Mouse (Mus musculus) C2C12 (cell line): ENCODE results near the gene Vmn2r83. TPM values are rescaled to one million over a fixed set of nuclear protein-coding genes. Genes with fewer than 3 reads are reported as not detected.

Source experiments
- H3K27me3 ChIP-seq: one replicate; pipeline ENCODE4 v1.6.1; 2011; ENCODE audit not compliant: control insufficient read depth, insufficient read depth, insufficient read length
- H3K36me3 ChIP-seq: one replicate; pipeline ENCODE4 v1.6.1; 2011; ENCODE audit not compliant: control insufficient read depth, insufficient read depth
- H3K4me3 ChIP-seq: one replicate; pipeline ENCODE4 v1.5.1; 2011; ENCODE audit warnings: mild to moderate bottlenecking, control low read depth; ENCODE audit not compliant: poor library complexity, insufficient read depth, severe bottlenecking
- H3K79me2 ChIP-seq: one replicate; pipeline ENCODE4 v1.6.1; 2011; ENCODE audit not compliant: control insufficient read depth, insufficient read depth
- H3K79me3 ChIP-seq: one replicate; pipeline ENCODE4 v1.6.1; 2011; ENCODE audit warnings: low read depth, control low read depth
- H3ac ChIP-seq: one replicate; pipeline ENCODE3; 2011; ENCODE audit warnings: low read depth; ENCODE audit not compliant: control insufficient read depth, insufficient read length
- CEBPB ChIP-seq: IDR thresholded peaks from one replicate; pipeline ENCODE4 v1.6.1; 2011; ENCODE audit warnings: low read depth, mild to moderate bottlenecking, control low read depth, moderate library complexity
- CTCF ChIP-seq: IDR thresholded peaks from one replicate; pipeline ENCODE4 v1.5.1; 2011; ENCODE audit not compliant: control insufficient read depth, insufficient read depth, insufficient read length
- FOSL1 ChIP-seq: IDR thresholded peaks from one replicate; pipeline ENCODE4 v1.8.0; 2011; ENCODE audit warnings: mild to moderate bottlenecking, low read length; ENCODE audit not compliant: poor library complexity, insufficient read depth, severe bottlenecking
- MAX ChIP-seq: IDR thresholded peaks from one replicate; pipeline ENCODE4 v1.6.1; 2011; ENCODE audit warnings: mild to moderate bottlenecking, control low read depth
- MYOD1 ChIP-seq: IDR thresholded peaks from one replicate; pipeline ENCODE4 v1.6.1; 2011; ENCODE audit warnings: low read depth; ENCODE audit not compliant: control insufficient read depth, insufficient read length
- MYOG ChIP-seq: IDR thresholded peaks from one replicate; pipeline ENCODE4 v1.6.1; 2011; ENCODE audit not compliant: control insufficient read depth, insufficient read length; ENCODE audit errors: extremely low read depth
- USF1 ChIP-seq: IDR thresholded peaks from one replicate; pipeline ENCODE4 v1.6.1; 2011; ENCODE audit warnings: low read depth, mild to moderate bottlenecking, control low read depth, moderate library complexity
- polyA plus RNA-seq: library from polyadenylated mRNA; unstranded; fragments of >200 nt; fragmentation: generic; extraction: Trizol; gene quantifications from one replicate; pipeline ENCODE4 v1.2.1, GENCODE M21; 2012; ENCODE audit warnings: missing spikeins

Gene Vmn2r83
- polyA plus RNA-seq, 1 experiment, result not detected

DNA sequence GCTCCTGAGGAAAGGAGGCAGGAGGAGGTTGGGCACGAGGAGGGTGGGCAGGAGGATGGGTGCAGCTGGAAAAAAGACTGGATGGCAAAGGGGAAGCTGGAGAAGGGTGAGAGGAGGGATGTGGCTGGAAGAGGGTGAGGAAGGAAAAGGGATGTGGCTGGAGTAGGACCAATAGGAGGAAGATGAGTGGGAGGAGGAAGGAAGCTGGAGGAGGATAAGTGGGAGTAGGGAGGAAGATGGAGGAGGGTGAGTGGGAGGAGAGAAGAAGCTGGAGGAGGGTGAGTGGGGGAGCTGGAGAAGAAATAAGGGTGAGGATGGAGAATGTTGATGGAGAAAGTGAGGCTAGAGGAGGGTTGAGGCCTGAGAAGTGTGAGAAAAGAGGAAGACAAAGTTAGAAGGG lies 66.9 kb downstream of the Vmn2r83 start:
- H3ac ChIP-seq, result no peak overlapping the region
- H3K36me3 ChIP-seq, result peaks cover 35% of the 10 kb centered on the region
- H3K4me3 ChIP-seq, result no peak overlapping the region
- H3K79me3 ChIP-seq, result peaks cover 23% of the 10 kb centered on the region
- no peaks in the 10 kb centered on the region for H3K27me3 ChIP-seq
- peaks cover 27% of the 10 kb centered on the region for H3K79me2 ChIP-seq
- TF ChIP-seq MYOD1 (no peak), MAX (no peak), USF1 (no peak), MYOG (no peak), FOSL1 (no peak), CEBPB (no peak)

DNA sequence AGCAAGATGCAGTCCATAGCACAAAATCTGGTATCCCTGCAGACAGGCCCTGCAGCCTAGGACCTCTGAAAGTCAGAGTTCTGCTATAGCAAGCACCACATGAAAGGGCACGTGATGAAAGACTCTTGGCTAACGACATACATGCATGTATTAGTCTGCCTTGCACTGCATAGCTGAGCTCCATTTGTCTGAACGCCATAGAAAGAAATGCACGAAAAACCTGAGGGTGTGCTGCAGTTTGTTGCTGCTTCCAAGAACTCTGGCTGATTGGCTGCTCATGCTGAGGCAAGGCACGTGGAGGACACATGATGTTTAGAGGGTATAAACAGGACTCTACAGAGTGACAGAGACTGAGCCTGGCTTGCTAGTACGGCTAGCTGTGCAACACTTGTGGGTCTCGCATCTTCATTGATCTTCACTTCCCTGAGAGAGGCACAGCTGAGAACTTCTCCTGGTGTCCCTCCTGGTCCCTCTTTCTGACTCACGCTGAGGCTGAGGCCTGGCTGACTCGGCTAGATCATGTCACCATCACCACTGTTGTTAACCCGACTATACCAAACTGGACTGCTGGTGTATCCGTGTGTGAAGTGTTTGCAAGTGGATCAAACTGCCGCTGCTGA lies 68.0 kb downstream of the Vmn2r83 start:
- H3K79me3 ChIP-seq, result peaks cover 13% of the 10 kb centered on the region

DNA sequence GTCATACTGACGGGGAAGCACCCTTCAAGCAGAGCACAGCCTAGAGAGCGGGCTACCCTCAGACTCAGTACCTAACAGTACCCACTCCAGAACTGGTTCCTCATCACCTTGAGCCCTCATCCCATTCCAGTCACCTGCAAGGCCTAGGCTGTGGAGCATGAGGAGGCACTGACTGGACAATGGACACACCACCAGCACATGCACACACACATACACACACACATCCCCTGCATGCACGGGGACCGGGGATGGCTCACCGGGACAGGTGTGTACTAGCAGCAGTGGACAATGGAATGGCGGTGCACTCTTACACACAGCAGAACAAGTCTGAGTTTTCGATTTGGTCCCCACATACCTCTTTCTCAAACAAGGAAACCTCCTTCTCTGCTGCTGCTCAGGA lies 68.7 kb downstream of the Vmn2r83 start:
- TF ChIP-seq CEBPB, result no peak
- no peak for TF ChIP-seq MYOG
- TF ChIP-seq MAX, result no peak
- TF ChIP-seq USF1, result no peak
- no peak for TF ChIP-seq FOSL1
- TF ChIP-seq MYOD1, result no peak
- TF ChIP-seq CTCF, result no peak
- no peak overlapping the region for H3K4me3 ChIP-seq

More for the DNA sequence above, 68.0 kb downstream of the Vmn2r83 start:
- no peak for TF ChIP-seq MAX
- no peak for TF ChIP-seq FOSL1
- Histone ChIP-seq H3ac (no peak overlapping the region), H3K36me3 (peaks cover 35% of the 10 kb centered on the region), H3K79me2 (peaks cover 15% of the 10 kb centered on the region), H3K4me3 (no peak overlapping the region), H3K27me3 (no peaks in the 10 kb centered on the region)

DNA sequence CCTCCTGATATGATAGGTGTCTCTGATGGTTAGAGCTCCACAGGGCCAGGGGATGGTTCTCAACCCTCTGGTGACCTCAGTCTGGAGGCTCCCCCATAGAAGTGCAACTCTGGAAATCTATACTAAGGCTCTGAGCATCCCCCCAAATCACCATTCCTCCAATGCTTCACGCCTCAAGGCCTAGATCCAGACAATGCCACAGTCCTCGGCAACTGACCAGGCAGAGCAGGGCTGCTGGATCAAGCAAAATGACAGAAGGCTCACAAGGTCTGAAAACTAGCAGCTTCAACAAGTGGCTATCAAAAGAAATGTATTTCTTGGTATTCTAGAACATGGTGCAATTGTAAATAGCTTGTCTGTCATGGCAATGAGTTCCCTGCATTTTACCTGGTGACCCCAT lies 69.2 kb downstream of the Vmn2r83 start:
- H3K36me3 ChIP-seq, result peaks cover 43% of the 10 kb centered on the region
- no peak overlapping the region for H3K4me3 ChIP-seq
- TF ChIP-seq USF1 (no peak), FOSL1 (no peak), MYOD1 (no peak), MYOG (no peak), MAX (no peak), CTCF (no peak), CEBPB (no peak)
- peaks cover under 1% of the 10 kb centered on the region for H3K79me3 ChIP-seq
- peaks cover 3% of the 10 kb centered on the region for H3K79me2 ChIP-seq
- no peaks in the 10 kb centered on the region for H3K27me3 ChIP-seq
- no peak overlapping the region for H3ac ChIP-seq

More for the DNA sequence above, 68.7 kb downstream of the Vmn2r83 start:
- Histone ChIP-seq H3K79me2 (peaks cover 8% of the 10 kb centered on the region), H3K79me3 (peaks cover 6% of the 10 kb centered on the region), H3ac (no peak overlapping the region), H3K27me3 (no peaks in the 10 kb centered on the region), H3K36me3 (peaks cover 39% of the 10 kb centered on the region)

DNA sequence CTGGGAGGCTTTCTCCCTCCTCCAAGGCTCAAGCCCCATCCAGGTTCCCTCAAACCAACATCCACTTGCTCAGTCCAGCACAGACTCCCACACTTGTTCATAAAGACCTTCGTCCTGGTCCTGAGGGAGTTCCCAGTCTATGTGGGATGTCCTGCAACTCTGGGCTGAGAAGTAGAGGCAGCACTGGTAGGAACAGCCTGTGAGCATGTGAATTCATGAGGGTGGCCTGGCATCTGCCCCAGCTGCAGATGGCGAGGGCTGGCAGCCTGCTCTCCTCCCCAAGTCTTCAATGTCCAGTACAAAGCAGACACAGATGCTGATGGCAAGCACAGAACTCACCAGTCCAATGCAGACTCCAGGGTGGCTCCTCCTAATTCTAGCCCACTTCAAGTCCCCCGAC lies 69.8 kb downstream of the Vmn2r83 start:
- Histone ChIP-seq H3K27me3 (no peaks in the 10 kb centered on the region), H3K4me3 (no peak overlapping the region), H3K79me2 (no peaks in the 10 kb centered on the region), H3K79me3 (no peaks in the 10 kb centered on the region), H3K36me3 (peaks cover 49% of the 10 kb centered on the region), H3ac (no peak overlapping the region)
- TF ChIP-seq CTCF, result no peak
- TF ChIP-seq FOSL1, result no peak
- no peak for TF ChIP-seq USF1
- no peak for TF ChIP-seq CEBPB
- no peak for TF ChIP-seq MYOD1
- no peak for TF ChIP-seq MYOG
- no peak for TF ChIP-seq MAX

DNA sequence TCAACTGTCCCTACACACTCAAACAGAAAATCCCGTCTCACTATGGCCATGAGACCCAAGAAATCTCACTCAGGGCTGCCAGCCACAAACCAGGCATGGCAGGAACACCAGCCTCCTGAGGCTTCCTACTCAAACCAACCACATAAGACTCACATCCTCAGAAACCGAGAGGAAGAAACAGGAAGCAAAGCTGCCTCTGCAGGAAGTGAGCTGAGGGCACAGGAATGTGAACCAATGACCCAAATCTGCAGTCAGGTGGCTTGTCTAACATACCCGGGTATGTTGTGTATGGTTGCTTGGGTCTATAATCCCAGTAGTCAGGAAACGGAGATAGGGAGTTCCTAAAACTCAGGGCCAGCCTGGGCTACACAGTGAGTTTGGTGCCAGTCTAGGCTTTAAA lies 70.3 kb downstream of the Vmn2r83 start:
- H3ac ChIP-seq, result no peak overlapping the region
- H3K79me3 ChIP-seq, result no peaks in the 10 kb centered on the region
- H3K79me2 ChIP-seq, result no peaks in the 10 kb centered on the region
- H3K36me3 ChIP-seq, result peaks cover 52% of the 10 kb centered on the region
- TF ChIP-seq MYOG, result no peak
- TF ChIP-seq FOSL1, result no peak
- no peak for TF ChIP-seq MYOD1
- TF ChIP-seq USF1, result no peak
- no peak for TF ChIP-seq CTCF
- no peak for TF ChIP-seq MAX
- TF ChIP-seq CEBPB, result no peak
- H3K4me3 ChIP-seq, result no peak overlapping the region
- no peaks in the 10 kb centered on the region for H3K27me3 ChIP-seq
